Mouse (Mus musculus): ENCODE measurements around the gene C1ql2. TPM values are rescaled to one million over a fixed set of nuclear protein-coding genes. Genes with fewer than 3 reads are reported as not detected.

Gene C1ql2
- total RNA-seq, 2 experiments from 2014 or later = not detected

DNA sequence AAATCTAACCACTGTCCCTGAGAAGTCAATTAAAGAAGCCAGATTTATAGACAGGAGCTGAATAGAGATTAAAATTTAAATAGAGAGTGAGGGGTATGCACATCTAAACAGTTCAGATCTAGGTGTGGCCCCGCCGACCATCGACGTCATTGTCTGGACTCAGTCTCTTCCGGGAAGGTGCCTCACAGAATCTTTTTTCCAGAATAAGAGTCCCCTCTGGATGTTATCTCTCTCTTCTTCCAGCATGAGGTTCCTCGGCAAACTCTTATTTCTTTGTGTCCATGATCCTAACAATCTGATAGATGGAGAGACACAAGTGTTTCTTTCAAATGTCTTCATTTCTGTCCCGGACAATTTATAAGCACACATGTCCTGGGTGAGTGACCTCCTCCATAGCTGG, 33.7 kb downstream of the C1ql2 start:
- DNase-seq (ENCODE audit: low spot score) = no peak
- intact Hi-C loops (cut with DNase I) = no loop called here

DNA sequence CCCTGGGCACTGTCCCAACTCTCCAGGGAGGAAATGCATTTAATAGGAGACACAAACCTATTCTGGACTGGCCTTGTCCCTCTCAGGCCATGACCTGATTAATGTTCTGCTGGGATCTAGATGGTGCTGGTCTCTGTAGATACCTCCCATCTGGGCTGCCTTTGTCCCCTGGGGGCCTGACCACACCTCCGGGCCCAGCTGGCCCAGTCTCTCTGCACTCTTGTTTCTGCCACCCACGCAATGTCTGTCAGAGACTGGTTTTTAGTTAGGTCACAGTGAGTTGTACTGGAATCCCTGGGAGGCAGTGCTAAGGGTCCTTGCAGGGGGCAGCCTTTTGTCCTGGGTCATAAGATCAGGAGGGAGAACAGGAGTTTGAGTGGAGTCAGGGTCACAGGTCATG, 34.5 kb downstream of the C1ql2 start:
- DNase-seq (ENCODE audit: low spot score) = no peak
- intact Hi-C loops (cut with DNase I) = no loop called here

DNA sequence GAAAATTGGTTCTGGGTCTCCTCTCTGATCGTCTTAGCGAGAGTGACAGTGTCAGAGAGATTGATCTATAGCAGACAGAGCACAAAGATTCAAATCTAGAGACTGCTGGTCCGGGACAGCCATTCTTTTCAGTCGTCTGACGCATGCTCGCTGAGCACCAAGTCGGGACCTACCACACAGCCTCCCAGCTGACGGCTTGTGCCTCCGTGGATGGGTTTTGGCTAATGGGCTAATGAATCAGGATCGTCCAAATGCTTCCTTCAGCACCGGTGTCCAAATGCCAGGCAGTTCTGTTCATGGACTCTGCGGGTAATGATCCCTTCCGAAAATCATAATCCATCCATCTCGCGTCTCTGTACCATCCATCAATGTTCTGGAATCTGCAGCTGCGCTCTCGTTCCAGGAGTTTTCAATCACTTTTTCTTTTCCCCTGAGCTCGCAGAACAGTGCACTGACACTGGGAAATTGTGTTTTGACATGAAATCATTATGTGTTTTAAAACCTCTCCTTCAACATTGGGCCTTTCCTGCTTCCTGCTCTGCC, 44.7 kb downstream of the C1ql2 start:
- intact Hi-C loops (cut with DNase I) = no loop called here
- no peak for DNase-seq (ENCODE audit: low spot score)

DNA sequence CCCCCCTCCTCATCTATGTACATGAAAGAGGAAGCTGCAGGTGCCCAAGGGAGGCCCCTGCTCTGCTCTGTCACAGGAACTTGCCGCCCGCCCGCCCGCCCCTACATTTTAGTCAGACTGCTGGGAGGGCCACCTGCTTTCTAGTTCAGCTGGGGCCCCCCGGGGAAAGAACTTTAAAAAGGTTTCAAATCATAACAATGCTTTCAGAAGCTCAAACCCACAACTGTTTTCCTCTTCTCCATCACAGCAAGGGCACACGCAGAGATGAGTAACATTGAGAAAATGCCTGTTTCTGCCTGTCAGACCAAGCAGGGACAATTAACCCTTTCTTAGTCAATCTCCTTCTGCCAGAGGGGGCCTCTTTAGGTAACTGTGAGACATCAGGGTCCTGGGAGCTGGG, 49.4 kb downstream of the C1ql2 start:
- DNase-seq (ENCODE audit: low spot score) = no peak
- intact Hi-C loops (cut with DNase I) = no loop called here

DNA sequence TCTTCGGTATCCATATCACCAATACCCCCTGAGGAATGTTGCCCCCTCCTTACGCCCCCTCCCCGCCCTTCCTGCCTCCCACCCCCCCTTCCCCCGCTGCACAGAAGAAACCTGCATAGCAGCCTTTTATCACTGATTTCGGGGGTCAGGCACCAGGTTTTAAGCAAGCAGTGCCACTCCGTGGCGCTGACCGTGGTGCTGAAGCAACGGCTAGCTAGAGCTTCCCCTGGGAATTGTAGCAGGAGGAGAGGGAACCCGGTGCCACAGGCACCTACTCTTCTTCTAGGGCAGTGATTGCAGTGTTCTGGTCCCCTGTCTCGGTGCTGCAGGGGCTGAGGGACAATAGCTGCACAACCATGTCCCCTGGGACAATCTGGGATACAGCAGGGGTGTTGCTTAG, 50.0 kb downstream of the C1ql2 start:
- no peak for DNase-seq (ENCODE audit: low spot score)
- intact Hi-C loops (cut with DNase I) = no loop called here

Other genes with a start within 250 kb of the C1ql2 start
- gene Dbi, start 219.5 kb upstream of the C1ql2 start, total RNA-seq (2021) = 100 to 1,000 TPM; 246 to 290 TPM
- gene 3110009E18Rik, start 219.4 kb upstream of the C1ql2 start, total RNA-seq (2021) = 1 to 10 TPM; 4.1 to 4.7 TPM
- gene Steap3, start 67.9 kb upstream of the C1ql2 start, total RNA-seq (2021) = 10 to 100 TPM; 26.8 to 35.9 TPM
- under 1 TPM in 1 of 2 experiments, not detected in 1; 0.14 TPM for gene Marco, start 164.4 kb downstream of the C1ql2 start, total RNA-seq (2021)

Data from heart, postnatal 25 days (tissue).